Mouse (Mus musculus): ENCODE data around the gene Tmem98.

The Tmem98 gene

GRCm38 (mm10) chr11:80791677-80792432 is 18.1 kb upstream of the Tmem98 start:
- DNase-seq (ENCODE audit: low spot score) = no peak

DNA sequence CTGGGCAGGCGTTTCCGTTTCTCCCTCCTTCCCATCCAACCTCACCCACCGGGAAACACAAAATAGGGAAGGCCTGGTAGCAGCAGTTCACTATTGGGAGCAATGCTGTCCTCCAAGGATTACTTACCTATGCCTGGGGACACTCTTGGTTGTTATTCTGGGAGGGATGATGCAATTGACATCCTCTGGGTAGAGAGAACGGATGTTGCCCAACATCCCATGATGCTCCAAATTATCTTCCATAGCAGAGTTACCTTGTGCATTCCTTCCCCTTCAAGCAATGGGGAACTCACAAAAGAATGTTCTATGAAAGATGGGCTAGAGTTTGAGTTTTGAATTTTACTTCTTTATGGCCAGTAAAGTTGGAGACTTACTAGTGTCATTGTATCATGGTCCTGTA is 16.6 kb upstream of the Tmem98 start:
- DNase-seq (ENCODE audit: low spot score) = no peak

GRCm38 (mm10) chr11:80794290-80794689 is 15.7 kb upstream of the Tmem98 start:
- DNase-seq (ENCODE audit: low spot score) = no peak

GRCm38 (mm10) chr11:80795431-80795830 is 14.5 kb upstream of the Tmem98 start:
- peak; percentile 55 for DNase-seq (ENCODE audit: low spot score)

DNA sequence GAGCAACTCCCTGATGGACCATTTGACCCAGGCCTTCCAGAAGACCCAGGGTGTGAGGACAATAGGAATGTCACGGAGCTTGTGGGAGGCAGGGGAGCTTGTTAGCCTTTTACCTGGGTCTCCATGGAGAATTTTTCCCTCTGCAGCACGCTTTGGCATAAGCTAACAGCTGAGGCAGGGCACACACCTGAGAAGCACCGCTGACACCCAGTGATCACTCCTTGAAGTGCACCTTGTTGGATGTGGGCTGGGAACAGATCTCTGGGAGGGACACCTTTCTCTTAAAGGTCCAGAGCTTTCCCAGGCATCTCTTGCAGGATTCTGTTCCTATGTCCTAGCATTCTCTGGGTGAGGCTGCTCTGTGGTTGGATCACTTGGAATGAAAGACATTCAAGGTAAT is 10.0 kb upstream of the Tmem98 start:
- no peak for DNase-seq (ENCODE audit: low spot score)

- DNase-seq (ENCODE audit: low spot score) = no peak
These were observed 7.3 kb upstream of the Tmem98 start for GRCm38 (mm10) chr11:80802706-80803105.

- no peak for DNase-seq (ENCODE audit: low spot score)
These were observed 1.4 kb upstream of the Tmem98 start for GRCm38 (mm10) chr11:80808551-80809070.

DNA sequence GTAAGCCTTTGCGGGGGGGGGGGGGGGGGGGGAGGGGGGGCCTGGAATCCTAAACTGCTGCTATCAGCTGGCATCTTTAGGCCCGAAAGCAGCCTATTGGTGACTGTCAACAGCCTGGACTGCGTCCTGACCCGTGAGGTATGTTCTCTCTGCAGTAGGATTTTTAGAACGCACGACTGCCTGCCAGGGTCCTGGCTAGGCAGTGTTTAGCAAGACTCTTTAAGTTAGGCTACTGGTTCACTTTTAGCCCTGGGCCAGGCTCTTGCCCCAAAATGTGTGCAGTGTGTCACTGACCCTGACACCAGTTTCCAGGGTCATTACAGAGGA is 346 bp upstream of the Tmem98 start:
- no peak for DNase-seq (ENCODE audit: low spot score)

- DNase-seq (ENCODE audit: low spot score) = no peak
These were observed 1.2 kb downstream of the Tmem98 start for GRCm38 (mm10) chr11:80811156-80811555.

DNA sequence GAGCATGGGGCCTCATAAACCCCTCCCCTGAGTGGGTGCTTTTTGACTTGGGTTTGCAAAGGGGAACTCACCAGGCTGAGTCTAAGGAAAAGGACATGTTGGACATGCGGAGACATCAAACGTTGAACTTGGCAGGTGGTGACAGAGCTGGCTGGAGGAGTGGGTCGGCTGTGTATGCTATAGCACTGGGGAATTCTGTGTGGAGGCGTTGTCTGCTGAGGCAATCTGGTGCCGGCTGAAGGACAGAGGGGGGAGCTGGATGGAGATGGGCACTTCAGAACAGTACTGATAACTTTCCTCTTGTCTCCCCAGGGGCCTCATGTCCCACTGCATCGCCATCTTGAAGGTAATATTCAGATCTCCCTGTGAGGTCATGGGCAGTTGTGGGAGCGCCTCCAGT is 5.4 kb downstream of the Tmem98 start:
- DNase-seq (ENCODE audit: low spot score) = no peak

- peak; percentile 83 for DNase-seq (ENCODE audit: low spot score)
These were observed 8.2 kb downstream of the Tmem98 start for GRCm38 (mm10) chr11:80818060-80818697.

DNA sequence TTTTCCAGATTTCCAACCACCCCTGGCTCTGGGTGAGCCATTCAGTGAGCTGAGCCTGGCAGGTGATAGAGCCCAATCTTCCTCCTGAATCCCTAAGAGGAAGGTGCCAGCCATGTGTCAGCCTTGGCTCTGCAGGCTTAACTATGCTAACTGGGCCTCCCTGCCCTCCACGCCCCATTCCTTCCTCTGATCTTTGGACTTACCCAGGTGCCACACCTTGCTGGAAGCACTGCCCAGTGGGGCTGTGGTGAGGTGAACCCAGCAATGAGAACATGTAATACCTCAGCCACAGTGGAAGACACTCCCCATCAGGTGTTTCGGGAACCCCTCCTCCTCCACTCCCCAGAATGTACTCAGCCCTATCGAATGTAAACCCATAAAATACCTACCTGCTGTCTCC is 10.1 kb downstream of the Tmem98 start:
- DNase-seq (ENCODE audit: low spot score) = no peak

DNA sequence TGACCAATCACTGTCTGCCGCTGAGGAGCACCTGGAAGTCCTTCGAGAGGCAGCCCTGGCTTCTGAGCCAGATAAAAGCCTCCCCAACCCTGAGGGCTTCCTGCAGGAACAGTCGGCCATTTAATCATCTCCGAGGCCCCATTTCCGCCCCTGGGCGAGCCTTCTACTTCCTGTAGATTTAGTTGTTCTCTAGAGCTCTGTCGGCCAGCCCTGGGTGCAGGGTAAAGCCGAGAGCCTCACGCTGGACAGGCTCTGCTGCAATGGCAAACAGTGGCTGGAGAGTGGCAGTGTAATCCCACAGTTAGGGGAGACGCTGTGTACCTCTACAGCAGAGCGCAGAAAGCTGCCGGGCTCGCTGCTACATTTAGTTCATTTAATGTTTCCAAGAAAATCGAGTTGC is 11.3 kb downstream of the Tmem98 start:
- DNase-seq (ENCODE audit: low spot score) = no peak

DNA sequence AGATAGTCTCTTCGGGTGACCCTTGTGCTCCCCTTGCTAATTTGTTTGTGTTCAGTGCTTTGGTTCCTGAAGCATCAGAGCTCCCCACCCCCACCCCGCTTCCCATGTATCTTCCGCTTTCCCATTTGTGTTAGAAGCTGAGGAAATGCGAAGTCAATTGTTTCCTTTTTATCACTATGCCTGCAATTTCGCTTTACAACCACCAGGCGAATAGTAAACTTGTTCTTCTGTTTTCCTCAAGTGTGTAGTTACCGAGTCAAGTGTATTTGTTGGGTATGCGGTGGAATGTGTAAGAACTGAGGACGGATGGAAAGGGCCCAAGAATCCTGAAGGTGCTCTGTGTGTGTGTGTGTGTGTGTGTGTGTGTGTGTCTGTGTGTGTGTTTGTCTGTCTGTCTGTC is 11.8 kb downstream of the Tmem98 start:
- DNase-seq (ENCODE audit: low spot score) = no peak

- no peak for DNase-seq (ENCODE audit: low spot score)
These were observed 25.4 kb downstream of the Tmem98 start for GRCm38 (mm10) chr11:80835395-80835794.

DNA sequence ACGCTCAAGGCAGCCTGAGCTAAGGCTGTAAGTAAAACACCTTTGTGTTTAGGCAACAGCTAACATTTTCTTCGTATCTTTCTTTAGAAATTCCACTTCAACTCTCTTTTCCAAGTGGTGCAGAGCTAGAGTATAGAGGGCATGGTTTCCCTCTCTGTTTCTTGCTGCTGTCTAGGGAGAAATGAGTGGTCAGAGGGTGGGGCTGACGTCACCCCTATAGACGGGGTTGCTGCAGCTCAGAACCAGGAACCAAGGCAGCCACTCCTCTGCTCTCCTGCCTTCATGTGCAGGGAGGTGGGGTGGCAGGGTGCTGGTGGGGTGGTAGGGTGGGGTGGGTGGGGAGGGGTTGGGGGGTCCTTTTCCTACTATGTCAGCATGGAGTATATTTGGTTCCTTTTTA is 25.9 kb downstream of the Tmem98 start:
- DNase-seq (ENCODE audit: low spot score) = no peak

GRCm38 (mm10) chr11:80838724-80839123 is 28.7 kb downstream of the Tmem98 start:
- no peak for DNase-seq (ENCODE audit: low spot score)

- no peak for DNase-seq (ENCODE audit: low spot score)
These were observed 33.5 kb downstream of the Tmem98 start for GRCm38 (mm10) chr11:80843435-80843834.

- DNase-seq (ENCODE audit: low spot score) = no peak
These were observed 35.5 kb downstream of the Tmem98 start for GRCm38 (mm10) chr11:80845486-80845885.

- DNase-seq (ENCODE audit: low spot score) = no peak
These were observed 36.1 kb downstream of the Tmem98 start for GRCm38 (mm10) chr11:80846115-80846514.

GRCm38 (mm10) chr11:80848131-80848530 is 38.2 kb downstream of the Tmem98 start:
- DNase-seq (ENCODE audit: low spot score) = no peak

DNA sequence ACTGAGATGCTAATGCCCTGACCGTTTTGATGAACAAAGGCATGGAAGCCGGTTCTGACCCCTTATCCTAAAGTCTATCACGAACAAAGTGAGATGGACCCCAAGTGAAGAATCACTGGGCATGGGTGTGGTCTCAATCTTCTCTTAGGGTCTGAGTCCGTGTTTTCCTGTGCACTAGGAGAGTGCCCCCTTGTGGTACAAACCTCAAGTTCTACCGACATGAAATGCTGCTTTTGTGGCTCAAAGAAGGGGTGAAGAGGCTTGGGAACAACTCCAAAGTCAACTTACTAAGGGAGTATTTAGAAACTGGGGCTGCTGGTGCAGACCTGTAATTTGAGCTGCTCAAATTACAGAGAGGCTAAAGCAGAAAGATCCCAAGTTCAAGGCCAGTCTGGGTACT is 41.9 kb downstream of the Tmem98 start:
- no peak for DNase-seq (ENCODE audit: low spot score)

- no peak for DNase-seq (ENCODE audit: low spot score)
These were observed 43.0 kb downstream of the Tmem98 start for GRCm38 (mm10) chr11:80853014-80853413.

- DNase-seq (ENCODE audit: low spot score) = no peak
These were observed 44.5 kb downstream of the Tmem98 start for GRCm38 (mm10) chr11:80854430-80854829.

Data from testis, postnatal 10 days (tissue).